Mouse (Mus musculus) gastrocnemius, postnatal 14 days (tissue): ENCODE data around the gene Tenm4. TPM values are rescaled to one million over a fixed set of nuclear protein-coding genes. Genes with fewer than 3 reads are reported as not detected.
A peak's percentile ranks its signal among the peaks of the same experiment; 100 is the strongest.

Experiments
- DNase-seq: peaks from one replicate; pipeline ENCODE4 v3.0.0; 2021; ENCODE audit warnings: mixed read lengths
- intact Hi-C: fragments of 180-260 bp; cut with DNase I; formaldehyde crosslinking; loops from one replicate; pipeline ENCODE4 v1.15.1; 2025; ENCODE audit warnings: low total_unique reads
- total RNA-seq, 2 experiments: library from RNA; stranded (reverse); gene quantifications; 2 replicates each; pipeline ENCODE4 v1.2.3; 2021

The Tenm4 gene
- total RNA-seq, 2 experiments from 2014 or later, result 3.9 to 6.5 TPM

DNA sequence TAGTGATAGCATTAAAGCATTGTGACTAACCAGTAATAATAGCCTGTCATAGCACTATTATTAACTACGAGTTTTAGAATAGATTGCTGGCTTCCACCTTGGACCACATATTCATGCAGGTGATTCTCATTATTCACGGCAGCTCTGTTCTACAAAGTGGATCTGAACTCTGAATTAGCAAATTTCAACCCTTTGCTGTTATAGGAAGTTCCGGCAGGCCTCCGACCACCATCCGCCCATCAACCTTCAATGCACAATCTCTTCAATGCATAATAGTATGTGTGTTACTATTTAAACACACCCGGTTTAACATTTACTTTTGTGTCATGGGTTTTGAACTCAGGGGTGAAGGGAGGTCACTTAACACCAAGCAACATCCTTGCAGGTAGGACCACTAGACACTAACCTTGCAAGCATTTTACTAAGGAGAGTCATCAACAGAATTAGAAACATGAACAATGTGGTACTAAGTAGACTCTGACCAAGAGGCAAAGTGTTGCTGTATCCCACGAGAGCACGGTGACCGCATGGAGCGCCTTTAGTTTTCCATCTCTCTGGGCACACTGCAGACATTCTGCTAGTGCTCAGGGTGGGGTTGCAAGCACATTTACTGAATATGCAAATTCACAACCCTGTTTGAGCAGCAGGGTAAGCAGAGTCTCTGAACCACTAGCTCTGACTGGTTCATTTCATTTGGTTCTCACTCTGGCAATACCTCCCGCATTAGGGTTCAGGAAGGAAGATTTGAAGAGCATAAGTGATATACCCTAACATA lies 213.9 kb downstream of the Tenm4 start:
- intact Hi-C loops, result no loop called here
- no peak for DNase-seq

- intact Hi-C loops, result no loop called here
- DNase-seq, result no peak
Observed at GRCm38 (mm10) chr7:96385850-96386249, 214.8 kb downstream of the Tenm4 start.

DNA sequence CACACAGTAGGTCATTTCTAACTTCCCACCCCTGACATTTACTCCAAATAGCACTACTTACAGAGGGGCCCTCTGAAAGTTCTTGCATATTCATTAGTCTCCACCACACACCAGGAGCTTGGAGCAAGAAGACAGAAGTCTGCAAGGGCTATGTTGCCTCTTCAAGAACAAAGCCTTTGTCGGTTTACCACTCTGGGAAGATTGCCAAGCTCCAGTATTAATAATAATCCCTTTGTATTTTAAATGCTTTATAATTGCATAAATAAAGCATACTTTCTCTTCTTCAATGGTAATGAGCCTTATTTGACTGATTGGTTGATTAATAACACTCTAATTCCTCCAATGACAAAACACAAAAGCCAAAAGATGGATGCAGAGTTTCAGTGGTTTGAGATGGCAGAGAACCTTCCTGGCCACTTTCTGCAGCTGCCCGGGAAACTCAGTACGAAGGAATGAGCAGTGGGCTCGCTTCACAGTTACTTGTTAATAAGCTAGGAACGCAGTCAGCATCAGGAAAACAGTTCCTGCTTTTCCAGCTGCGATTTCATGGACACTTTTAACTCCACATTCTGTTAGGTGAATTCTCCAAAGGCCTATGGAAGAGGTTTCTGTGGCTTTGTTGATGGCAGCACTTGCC lies 219.1 kb downstream of the Tenm4 start:
- no peak for DNase-seq
- intact Hi-C loops, result no loop called here

DNA sequence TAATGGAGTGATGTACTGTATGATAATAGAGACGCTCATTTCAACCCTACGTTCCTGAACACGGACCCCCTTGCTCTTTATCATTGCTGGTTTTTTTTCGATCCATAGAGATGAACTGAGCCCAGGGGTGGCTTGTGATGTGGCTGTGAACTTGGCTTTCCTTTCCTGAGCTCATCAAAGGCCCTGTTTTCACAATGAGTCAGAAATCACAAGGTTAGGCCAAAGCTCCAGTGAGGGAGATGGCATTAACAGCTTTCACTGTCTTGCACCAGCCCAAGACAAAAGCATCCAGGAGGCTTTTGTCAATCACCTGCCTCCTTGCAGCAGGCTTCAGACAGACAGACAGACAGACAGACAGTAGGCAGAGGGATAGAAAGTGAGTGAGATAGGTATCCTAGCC lies 219.8 kb downstream of the Tenm4 start:
- no peak for DNase-seq
- intact Hi-C loops, result no loop called here

- intact Hi-C loops, result no loop called here
- no peak for DNase-seq
Observed at GRCm38 (mm10) chr7:96391797-96392472, 220.9 kb downstream of the Tenm4 start.

DNA sequence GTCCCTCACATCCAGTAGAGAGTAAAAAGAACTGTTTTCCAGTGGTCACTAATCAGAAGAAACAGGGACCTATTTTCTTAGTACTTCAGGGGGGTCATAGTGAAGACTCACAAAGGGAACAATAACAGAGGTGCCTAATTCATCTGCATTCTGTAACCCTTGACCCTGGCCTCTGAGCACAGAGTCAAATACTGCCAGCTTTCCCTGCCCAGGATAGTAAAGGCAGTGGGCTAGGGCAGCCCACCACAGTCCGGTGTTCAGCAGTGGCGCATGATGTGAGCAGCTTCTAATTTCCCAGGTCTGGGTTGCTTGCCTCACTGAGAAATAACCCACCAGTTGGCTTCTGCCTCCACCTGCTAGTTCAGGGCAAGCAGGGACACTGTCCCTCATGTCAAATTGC lies 221.6 kb downstream of the Tenm4 start:
- DNase-seq, result no peak
- intact Hi-C loops, result no loop called here

DNA sequence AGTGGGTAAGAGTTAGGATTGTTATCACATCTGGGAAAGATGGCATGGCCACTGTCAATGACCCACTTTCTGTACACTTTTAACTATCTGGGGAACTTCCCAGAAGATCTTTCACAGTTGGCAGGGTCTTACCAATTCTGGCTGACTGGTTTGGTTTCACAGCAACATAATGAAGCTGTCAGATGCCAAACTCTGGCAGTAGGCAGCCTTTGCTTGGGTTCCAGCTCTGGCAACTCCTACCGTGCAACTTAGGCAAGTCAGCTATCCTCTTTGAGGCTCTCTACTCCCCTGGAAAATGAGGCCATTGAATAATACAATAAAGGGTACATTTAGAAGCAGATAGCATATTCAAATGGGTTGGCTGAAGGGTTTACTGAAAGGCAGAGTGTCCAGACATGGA lies 226.9 kb downstream of the Tenm4 start:
- no peak for DNase-seq
- intact Hi-C loops, result no loop called here

DNA sequence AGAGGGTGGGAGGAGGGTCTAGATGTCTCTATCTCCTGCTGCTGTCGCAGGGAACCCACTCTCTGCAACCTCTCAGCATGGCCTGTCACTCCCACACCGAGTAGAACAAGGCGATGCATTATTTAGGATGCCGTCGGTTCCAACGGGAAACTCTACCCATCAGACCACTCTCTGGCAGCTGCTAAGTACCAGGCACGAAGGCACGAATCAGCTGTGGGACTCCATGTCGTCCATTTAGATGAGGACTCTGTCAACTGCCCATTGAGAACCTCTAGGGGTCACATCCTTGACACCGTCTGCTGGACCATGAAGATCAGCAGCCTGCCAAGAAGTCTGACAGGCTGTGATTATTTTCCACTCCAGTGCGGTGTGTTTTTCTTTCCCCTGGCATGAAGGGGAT lies 229.4 kb downstream of the Tenm4 start:
- no peak for DNase-seq
- intact Hi-C loops, result no loop called here

DNA sequence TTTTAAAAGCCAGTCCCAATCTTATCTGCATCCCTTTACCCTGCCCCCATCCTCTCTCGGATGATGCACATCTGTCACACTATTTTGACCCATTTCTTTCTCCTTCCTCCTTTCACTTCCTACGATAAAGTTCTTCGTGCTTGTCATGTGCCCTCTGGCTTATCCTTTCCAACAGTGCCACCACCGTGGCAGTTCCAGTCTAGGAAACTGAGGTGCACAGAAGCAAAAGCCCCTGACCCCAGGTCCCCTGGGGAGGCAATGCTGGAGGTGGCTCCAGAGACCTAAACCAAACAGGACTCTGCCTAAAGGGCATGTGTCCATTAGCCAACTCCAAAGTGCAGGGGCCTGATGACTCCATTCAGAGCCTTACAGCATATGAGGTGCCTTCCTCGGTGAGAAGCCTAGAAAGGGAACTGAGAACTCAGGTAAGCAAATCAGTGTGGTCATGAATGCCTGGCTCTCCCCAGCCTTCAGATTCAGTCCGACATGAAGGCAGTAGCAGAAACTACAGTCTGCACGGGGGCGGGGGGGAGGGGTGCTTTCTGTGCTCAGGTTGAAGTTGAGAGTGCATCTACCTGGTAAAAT lies 235.7 kb downstream of the Tenm4 start:
- no peak for DNase-seq
- intact Hi-C loops, result no loop called here

- intact Hi-C loops, result no loop called here
- DNase-seq, result no peak
Observed at GRCm38 (mm10) chr7:96408161-96408889, 237.3 kb downstream of the Tenm4 start.

- intact Hi-C loops, result no loop called here
- DNase-seq, result no peak
Observed at GRCm38 (mm10) chr7:96409323-96409880, 238.4 kb downstream of the Tenm4 start.

- DNase-seq, result no peak
- intact Hi-C loops, result no loop called here
Observed at GRCm38 (mm10) chr7:96413822-96414221, 242.8 kb downstream of the Tenm4 start.

DNA sequence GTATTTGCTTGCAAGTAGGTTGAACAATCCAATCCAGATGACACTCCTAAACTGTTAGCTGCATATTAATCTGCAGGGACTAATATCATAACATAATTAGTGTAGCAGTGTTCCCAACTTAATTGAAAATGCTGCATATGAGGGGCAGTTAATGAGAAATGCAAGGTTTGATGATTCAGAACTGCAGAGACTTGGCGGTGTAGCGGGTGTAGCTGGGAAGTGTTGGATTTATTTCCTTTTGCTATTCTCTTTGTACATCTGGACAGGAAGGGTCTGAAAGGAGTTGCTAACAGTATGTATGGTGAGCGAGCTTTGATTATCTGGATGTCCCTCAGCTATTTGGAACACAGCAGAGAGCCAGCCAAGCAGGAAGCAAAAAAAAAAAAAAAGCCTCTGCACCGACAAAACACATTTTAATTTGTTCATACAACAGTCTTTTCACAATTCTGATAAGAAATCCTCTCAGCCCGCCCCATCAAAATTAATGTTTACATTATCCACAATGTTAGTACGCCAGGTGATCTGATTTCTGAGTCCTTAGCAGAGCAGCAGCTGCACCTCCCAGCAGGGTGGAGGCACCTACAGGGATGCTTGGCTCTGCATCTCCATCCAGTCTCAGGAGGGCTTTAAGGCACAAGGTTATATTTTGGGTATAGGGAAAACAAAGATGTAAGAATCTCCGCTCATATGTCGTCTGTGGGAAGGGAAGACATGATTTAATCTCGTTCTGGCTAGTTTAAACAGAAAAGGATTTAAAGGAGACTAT lies 243.4 kb downstream of the Tenm4 start:
- DNase-seq, result no peak
- intact Hi-C loops, result no loop called here

DNA sequence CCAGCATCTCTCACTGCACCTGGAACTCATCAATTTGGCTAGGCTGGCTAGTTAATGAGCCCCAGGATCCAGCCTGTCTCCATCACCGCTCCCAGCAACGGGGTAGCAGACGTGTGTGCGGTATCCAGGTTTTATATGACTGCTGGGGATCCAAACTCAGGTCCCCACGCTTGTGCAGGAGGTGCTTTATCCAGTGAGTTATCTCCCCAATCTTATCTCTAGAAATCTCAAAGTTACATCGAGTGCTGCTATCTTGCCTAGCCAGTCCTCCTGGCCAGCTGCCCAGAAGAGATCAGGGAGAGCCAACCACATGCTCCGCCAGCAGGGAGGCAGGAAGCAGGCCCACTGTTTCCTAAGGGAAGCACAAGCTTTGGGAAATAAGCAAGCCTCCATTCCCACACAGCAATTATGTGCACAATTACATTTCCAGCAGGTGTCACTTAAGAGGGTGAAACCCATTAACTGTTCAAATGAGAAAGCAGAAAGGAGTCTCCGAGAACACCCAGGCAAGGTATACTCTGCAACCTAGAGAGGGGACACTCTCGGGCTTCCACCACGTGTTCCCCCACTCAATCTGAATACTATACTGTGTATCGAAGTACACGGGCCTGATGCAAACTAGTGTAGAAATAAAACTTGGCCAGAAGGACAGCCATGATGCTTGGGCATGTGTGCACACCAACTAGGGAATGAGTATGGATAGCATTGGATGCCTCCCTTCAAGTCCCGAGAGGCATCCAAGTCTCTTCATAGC lies 246.4 kb downstream of the Tenm4 start:
- intact Hi-C loops, result no loop called here

GRCm38 (mm10) chr7:96418146-96418545 lies 247.1 kb downstream of the Tenm4 start:
- intact Hi-C loops, result no loop called here

More for the DNA sequence above, 246.4 kb downstream of the Tenm4 start:
- peak; percentile 83 for DNase-seq

DNA sequence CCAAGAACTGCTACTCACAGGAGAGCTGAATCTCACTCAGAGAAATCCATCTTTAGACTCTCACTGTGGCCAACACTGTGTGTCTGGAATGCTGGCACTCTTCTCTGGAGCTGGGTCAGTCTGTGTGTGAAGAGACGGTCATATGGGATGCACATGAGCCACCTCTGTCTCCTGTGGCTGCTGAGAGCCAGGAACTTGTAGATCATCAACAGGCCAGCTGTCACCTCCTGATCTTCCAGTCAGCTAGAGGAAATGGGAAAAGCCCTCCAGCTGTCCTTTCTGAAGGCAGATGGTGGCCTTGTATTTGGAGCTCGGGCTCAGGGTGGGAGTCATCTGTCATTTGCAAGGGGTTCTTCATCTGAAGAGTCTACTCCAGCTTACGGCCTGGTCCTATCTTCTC lies 249.0 kb downstream of the Tenm4 start:
- peak; percentile 9 for DNase-seq
- intact Hi-C loops, result no loop called here

More at GRCm38 (mm10) chr7:96418146-96418545, 247.1 kb downstream of the Tenm4 start:
- no peak for DNase-seq

- intact Hi-C loops, result no loop called here
- DNase-seq, result peak; percentile 9
Observed at GRCm38 (mm10) chr7:96420926-96421605, 250.0 kb downstream of the Tenm4 start.
